Mouse (Mus musculus) CD4-positive naive resting alpha-beta T cell, adult 57 days (primary cell): ENCODE data around the gene Mchr1. TPM values are rescaled to one million over a fixed set of nuclear protein-coding genes. Genes with fewer than 3 reads are reported as not detected.

Experiments
- total RNA-seq: library from RNA; stranded (reverse); gene quantifications from one replicate; pipeline ENCODE4 v1.2.4, GENCODE M21; 2023

The Mchr1 gene
- total RNA-seq: not detected

GRCm38 (mm10) chr15:81235086-81235920 lies at the start of gene Mchr1:
Gene Mchr1, plus strand, starts transcription at chr15:81235499.

GRCm38 (mm10) chr15:81190630-81191178 lies 44.6 kb upstream of the Mchr1 start, which contains the start of gene Mrtfa:
Gene Mrtfa, minus strand, starts transcription at chr15:81190757.

Other genes starting within 250 kb of the Mchr1 start
- gene Mrtfa, start 44.7 kb upstream of the Mchr1 start, total RNA-seq: 228 TPM
- gene Slc25a17, start 125.3 kb downstream of the Mchr1 start, total RNA-seq: 36.7 TPM
- gene St13, start 164.6 kb downstream of the Mchr1 start, total RNA-seq: 83.2 TPM
- gene Xpnpep3, start 164.6 kb downstream of the Mchr1 start, total RNA-seq: 10.4 TPM
- gene Dnajb7, start 172.8 kb downstream of the Mchr1 start, total RNA-seq: not detected
- gene Rbx1, start 230.8 kb downstream of the Mchr1 start, total RNA-seq: 101 TPM